Mouse (Mus musculus) ES-Bruce4 (cell line): ENCODE results near the gene Draxin.

Experiments
- CTCF ChIP-seq: IDR thresholded peaks from one replicate; pipeline ENCODE4 v1.8.1; 2011; ENCODE audit warnings: low read depth, low read length
- EP300 ChIP-seq: IDR thresholded peaks from 2 replicates; pipeline ENCODE4 v1.6.1; 2011; ENCODE audit warnings: low read depth, low read length; ENCODE audit not compliant: insufficient read depth
- POLR2A ChIP-seq: IDR thresholded peaks from one replicate; pipeline ENCODE4 v1.8.1; 2011; ENCODE audit warnings: low read length; ENCODE audit not compliant: insufficient read depth

- TF ChIP-seq CTCF (no peak), EP300 (no peak), POLR2A (no peak)
Measured at GRCm38 (mm10) chr4:148074521-148075189, 55.8 kb downstream of the Draxin start.
